Comparison of ENCODE assay signal across 9 mouse cellular contexts in genomic region chr4:46611181-46611580, GRCm38 (mm10). TPM values are rescaled to one million over a fixed set of nuclear protein-coding genes. Genes with fewer than 3 reads are reported as not detected.
DNase-seq lines count a peak whose midpoint lies in the region; ATAC-seq lines count a peak whose summit lies in the region.
"Had no signal": no experiment of that assay in that cellular context is flagged by ENCODE, and none has a peak within 500 bp of the region (broad histone marks: within the 10 kb centered on the region; RNA-seq: fewer than 3 reads in every experiment).

No protein-coding gene starts in this region.

- H3K4me3 ChIP-seq in forebrain, embryonic 15.5 days = no peak overlapping the region
- H3K4me3 ChIP-seq in hindbrain, embryonic 11.5 days (ENCODE audit: low read depth, low read length) = no peak overlapping the region
- H3K4me3 ChIP-seq: limb, embryonic 15.5 days had no signal

- no peaks in the 10 kb centered on the region for H3K36me3 ChIP-seq in forebrain, embryonic 15.5 days
- H3K36me3 ChIP-seq in hindbrain, embryonic 11.5 days (ENCODE audit: control insufficient read depth, insufficient read depth, low read length) = no peaks in the 10 kb centered on the region
- H3K36me3 ChIP-seq: limb, embryonic 15.5 days had no signal

- no peaks in the 10 kb centered on the region for H3K9me3 ChIP-seq in forebrain, embryonic 15.5 days
- H3K9me3 ChIP-seq in hindbrain, embryonic 11.5 days (ENCODE audit: control insufficient read depth, low read length) = no peaks in the 10 kb centered on the region
- H3K9me3 ChIP-seq: limb, embryonic 15.5 days had no signal

- peak; percentile 73 for ATAC-seq in forebrain, embryonic 15.5 days (replicated peaks)
- ATAC-seq in hindbrain, embryonic 11.5 days (ENCODE audit: low FRiP score) = peak; percentile 50; the same call in 1 of the 2 replicates

- no peak overlapping the region for H3K4me2 ChIP-seq in forebrain, embryonic 15.5 days (replicated peaks)
- no peak overlapping the region for H3K4me2 ChIP-seq in hindbrain, embryonic 11.5 days (replicated peaks; ENCODE audit: low read depth, low read length)
- H3K4me2 ChIP-seq: limb, embryonic 15.5 days had no signal

- peak; percentile 71 for DNase-seq in Muller cell, postnatal 12 days (ENCODE audit: inconsistent ontology term)
- DNase-seq in cerebellum, adult 11 months = peak; percentile 83
- DNase-seq in hindbrain, embryonic 11.5 days (ENCODE audit: low spot score) = peak; percentile 94
- peak; percentile 79 for DNase-seq in layer of hippocampus, adult 9-11 months
- DNase-seq in lung, postnatal 36 days = peak; percentile 95
- DNase-seq in right cerebral cortex, adult 2 months (ENCODE audit: low spot score in 2 of 2) = peak; percentile 95 to 96
- DNase-seq in urinary bladder, postnatal 10 days (ENCODE audit: low spot score) = peak; percentile 54

- no peak overlapping the region for H3K9ac ChIP-seq in forebrain, embryonic 15.5 days (replicated peaks)
- no peak overlapping the region for H3K9ac ChIP-seq in hindbrain, embryonic 11.5 days (ENCODE audit: low read depth, low read length)
- H3K9ac ChIP-seq: limb, embryonic 15.5 days had no signal

- no peak overlapping the region for H3K27ac ChIP-seq in forebrain, embryonic 15.5 days (replicated peaks)
- H3K27ac ChIP-seq in hindbrain, embryonic 11.5 days (ENCODE audit: low read depth, low read length) = no peak overlapping the region
- H3K27ac ChIP-seq: limb, embryonic 15.5 days had no signal

- H3K27me3 ChIP-seq in forebrain, embryonic 15.5 days = no peaks in the 10 kb centered on the region
- H3K27me3 ChIP-seq in hindbrain, embryonic 11.5 days (ENCODE audit: control insufficient read depth, insufficient read depth, low read length) = no peaks in the 10 kb centered on the region; the same call in none of the 2 replicates

- H3K4me1 ChIP-seq in forebrain, embryonic 15.5 days = no peaks in the 10 kb centered on the region
- no peaks in the 10 kb centered on the region for H3K4me1 ChIP-seq in hindbrain, embryonic 11.5 days (replicated peaks; ENCODE audit: control insufficient read depth, insufficient read depth, low read length)
- H3K4me1 ChIP-seq: limb, embryonic 15.5 days had no signal

- 1% methylated on average over 4 of the region's 4 CpGs for WGBS in forebrain, embryonic 15.5 days
- WGBS in hindbrain, embryonic 11.5 days = 3% methylated on average over 4 of the region's 4 CpGs

RNA-seq across cellular contexts. Expression of gene Coro2a, which starts 9.2 kb away (rescaled TPM):
- 4.4 and 4.6 TPM in 2 replicates for polyA plus RNA-seq in forebrain, embryonic 15.5 days (2015; fragmentation: Nextera tagmentation; extraction: Ambion mirVana)
- 3.6 and 6.6 TPM in 2 replicates for polyA plus RNA-seq in hindbrain, embryonic 11.5 days (2014; fragmentation: Nextera tagmentation; extraction: Ambion mirVana)

RNA-seq across cellular contexts. Expression of gene Tbc1d2, which starts 38.8 kb away (rescaled TPM):
- 0.98 and 1.1 TPM in 2 replicates for polyA plus RNA-seq in forebrain, embryonic 15.5 days (2015; fragmentation: Nextera tagmentation; extraction: Ambion mirVana)
- polyA plus RNA-seq in hindbrain, embryonic 11.5 days (2014; fragmentation: Nextera tagmentation; extraction: Ambion mirVana) = 1.0 and 1.1 TPM in 2 replicates
